Mouse (Mus musculus): ENCODE results near the gene Elmo1.

Elmo1 gene

GRCm38 (mm10) chr13:20460096-20460495 lies 369.7 kb downstream of the Elmo1 start:
- in situ Hi-C loops (cut with MseI, MboI) = loop anchor here in 1 of 2 experiments (10.0 kb wide), 1 partner anchor 145 kb away; no protein-coding TSS in a partner anchor

GRCm38 (mm10) chr13:20461616-20462015 lies 371.2 kb downstream of the Elmo1 start:
- in situ Hi-C loops (cut with MseI, MboI) = loop anchor here in 1 of 2 experiments (10.0 kb wide), 1 partner anchor 147 kb away; no protein-coding TSS in a partner anchor

GRCm38 (mm10) chr13:20464161-20464560 lies 373.8 kb downstream of the Elmo1 start:
- in situ Hi-C loops (cut with MseI, MboI) = loop anchor here in 1 of 2 experiments (10.0 kb wide), 1 partner anchor 149 kb away; no protein-coding TSS in a partner anchor

GRCm38 (mm10) chr13:20467381-20467780 lies 377.0 kb downstream of the Elmo1 start:
- in situ Hi-C loops (cut with MseI, MboI) = loop anchor here in 1 of 2 experiments (10.0 kb wide), 1 partner anchor 153 kb away; no protein-coding TSS in a partner anchor

- in situ Hi-C loops (cut with MseI, MboI) = loop anchor here in 1 of 2 experiments (5.0 kb wide), 1 partner anchor 159 kb away; no protein-coding TSS in a partner anchor
These were observed 381.3 kb downstream of the Elmo1 start for GRCm38 (mm10) chr13:20471732-20472131.

- in situ Hi-C loops (cut with MseI, MboI) = loop anchor here in 1 of 2 experiments (5.0 kb wide), 1 partner anchor 160 kb away; no protein-coding TSS in a partner anchor
These were observed 382.0 kb downstream of the Elmo1 start for GRCm38 (mm10) chr13:20472301-20472831.

GRCm38 (mm10) chr13:20472891-20473539 lies 382.6 kb downstream of the Elmo1 start:
- in situ Hi-C loops (cut with MseI, MboI) = loop anchor here in 1 of 2 experiments (5.0 kb wide), 1 partner anchor 161 kb away; no protein-coding TSS in a partner anchor

GRCm38 (mm10) chr13:20473641-20474078 lies 383.3 kb downstream of the Elmo1 start:
- in situ Hi-C loops (cut with MseI, MboI) = loop anchor here in 1 of 2 experiments (5.0 kb wide), 1 partner anchor 161 kb away; no protein-coding TSS in a partner anchor

GRCm38 (mm10) chr13:20474600-20474999 lies 384.2 kb downstream of the Elmo1 start:
- in situ Hi-C loops (cut with MseI, MboI) = loop anchor here in 1 of 2 experiments (5.0 kb wide), 1 partner anchor 162 kb away; no protein-coding TSS in a partner anchor

GRCm38 (mm10) chr13:20481805-20482204 lies 391.4 kb downstream of the Elmo1 start:
- in situ Hi-C loops (cut with MseI, MboI) = no loop called here

- in situ Hi-C loops (cut with MseI, MboI) = no loop called here
These were observed 398.7 kb downstream of the Elmo1 start for GRCm38 (mm10) chr13:20489110-20489509.

- in situ Hi-C loops (cut with MseI, MboI) = no loop called here
These were observed 399.5 kb downstream of the Elmo1 start for GRCm38 (mm10) chr13:20489698-20490417.

- in situ Hi-C loops (cut with MseI, MboI) = no loop called here
These were observed 400.6 kb downstream of the Elmo1 start for GRCm38 (mm10) chr13:20490860-20491594.

- in situ Hi-C loops (cut with MseI, MboI) = no loop called here
These were observed 401.3 kb downstream of the Elmo1 start for GRCm38 (mm10) chr13:20491666-20492065.

- in situ Hi-C loops (cut with MseI, MboI) = no loop called here
These were observed 403.8 kb downstream of the Elmo1 start for GRCm38 (mm10) chr13:20494047-20494739.

- in situ Hi-C loops (cut with MseI, MboI) = no loop called here
These were observed 411.5 kb downstream of the Elmo1 start for GRCm38 (mm10) chr13:20501923-20502322.

GRCm38 (mm10) chr13:20503371-20503770 lies 413.0 kb downstream of the Elmo1 start:
- in situ Hi-C loops (cut with MseI, MboI) = no loop called here

- in situ Hi-C loops (cut with MseI, MboI) = no loop called here
These were observed 417.2 kb downstream of the Elmo1 start for GRCm38 (mm10) chr13:20507381-20508129.

- in situ Hi-C loops (cut with MseI, MboI) = no loop called here
These were observed 420.6 kb downstream of the Elmo1 start for GRCm38 (mm10) chr13:20511026-20511425.
